Comparison of ENCODE assay signal across 8 mouse cellular contexts in genomic region chr1:74587233-74587772, GRCm38 (mm10). TPM values are rescaled to one million over a fixed set of nuclear protein-coding genes. Genes with fewer than 3 reads are reported as not detected.
A peak's percentile ranks its signal among the peaks of the same experiment; 100 is the strongest.
DNase-seq lines count a peak whose midpoint lies in the region; ATAC-seq and TF ChIP-seq lines count a peak whose summit lies in the region.

No protein-coding gene starts in this region.

- H3K4me1 ChIP-seq in bone marrow, adult 2 months (ENCODE audit: control insufficient read depth, insufficient read depth, low read length): peaks cover 1% of the 10 kb centered on the region
- H3K4me1 ChIP-seq in forebrain, embryonic 14.5 days (ENCODE audit: control insufficient read depth, insufficient read depth, low read length): peaks cover 10% of the 10 kb centered on the region; the same call in 1 of the 2 replicates
- peaks cover 41% of the 10 kb centered on the region for H3K4me1 ChIP-seq in liver, embryonic 12.5 days
- no peaks in the 10 kb centered on the region for H3K4me1 ChIP-seq in stomach, postnatal 0 days (replicated peaks; ENCODE audit: control insufficient read depth, insufficient read depth)

- TF ChIP-seq POLR2A in bone marrow, adult 2 months (IDR thresholded peaks at IDR 0.05; ENCODE audit: borderline replicate concordance, control insufficient read depth, low read depth, low read length): no peak

- no peak for TF ChIP-seq EP300 in stomach, postnatal 0 days (optimal IDR thresholded peaks at IDR 0.05)

- peak overlapping the region; percentile 88 for H3K4me2 ChIP-seq in forebrain, embryonic 14.5 days (ENCODE audit: low read length)
- H3K4me2 ChIP-seq in liver, embryonic 12.5 days: peak overlapping the region; percentile 98
- peak overlapping the region; percentile 81 for H3K4me2 ChIP-seq in stomach, postnatal 0 days (replicated peaks; ENCODE audit: low read depth)

- H3K4me3 ChIP-seq in layer of hippocampus, adult 2 months: peak overlapping the region; percentile 84
- peak overlapping the region; percentile 93 for H3K4me3 ChIP-seq in bone marrow, adult 2 months (replicated peaks; ENCODE audit: control insufficient read depth, low read depth, low read length)
- peak overlapping the region; percentile 70 for H3K4me3 ChIP-seq in forebrain, embryonic 14.5 days (ENCODE audit: low read depth, low read length)
- H3K4me3 ChIP-seq in liver, embryonic 12.5 days: peak overlapping the region; percentile 79
- peak overlapping the region; percentile 75 for H3K4me3 ChIP-seq in stomach, postnatal 0 days (ENCODE audit: low read depth, low read length)

- peak overlapping the region; percentile 97 for H3K27ac ChIP-seq in layer of hippocampus, adult 2 months
- peak overlapping the region; percentile 73 for H3K27ac ChIP-seq in bone marrow, adult 2 months (ENCODE audit: control insufficient read depth, insufficient read depth, low read depth, low read length, poor library complexity)
- H3K27ac ChIP-seq in forebrain, embryonic 14.5 days (ENCODE audit: low read depth, low read length): peak overlapping the region; percentile 89
- H3K27ac ChIP-seq in liver, embryonic 12.5 days: peak overlapping the region; percentile 87
- H3K27ac ChIP-seq in stomach, postnatal 0 days (replicated peaks): peak overlapping the region; percentile 82

- WGBS in bone marrow, adult 2 months: under 1% methylated on average over 24 of the region's 24 CpGs
- under 1% methylated on average over 24 of the region's 24 CpGs for WGBS in forebrain, embryonic 14.5 days
- WGBS in liver, embryonic 12.5 days (ENCODE audit: insufficient replicate concordance): 1% methylated on average over 24 of the region's 24 CpGs
- WGBS in stomach, postnatal 0 days: 0% methylated on average over 24 of the region's 24 CpGs

- H3K9me3 ChIP-seq in forebrain, embryonic 14.5 days (replicated peaks; ENCODE audit: control insufficient read depth, low read length): no peaks in the 10 kb centered on the region
- H3K9me3 ChIP-seq in liver, embryonic 12.5 days (replicated peaks): no peaks in the 10 kb centered on the region
- no peaks in the 10 kb centered on the region for H3K9me3 ChIP-seq in stomach, postnatal 0 days (ENCODE audit: control insufficient read depth, low read length)

- H3K27me3 ChIP-seq in forebrain, embryonic 14.5 days (replicated peaks; ENCODE audit: control insufficient read depth, insufficient read depth, low read length): no peaks in the 10 kb centered on the region
- no peaks in the 10 kb centered on the region for H3K27me3 ChIP-seq in liver, embryonic 12.5 days (replicated peaks)
- no peaks in the 10 kb centered on the region for H3K27me3 ChIP-seq in stomach, postnatal 0 days (ENCODE audit: control insufficient read depth, insufficient read depth, low read length)

- no peak for DNase-seq in layer of hippocampus, adult 2 months (ENCODE audit: low spot score in 2 of 2)
- DNase-seq in layer of hippocampus, adult 8-10 months (ENCODE audit: low spot score in 2 of 2): no peak
- DNase-seq in forebrain, embryonic 14.5 days (ENCODE audit: low spot score): no peak
- DNase-seq in stomach, postnatal 0 days (ENCODE audit: low spot score): no peak
- no peak for DNase-seq in adrenal gland, postnatal 25 days
- DNase-seq in thymus, postnatal 10 days (ENCODE audit: low spot score in 2 of 2): no peak

- H3K9ac ChIP-seq in forebrain, embryonic 14.5 days (ENCODE audit: low read length): peak overlapping the region; percentile 91
- peak overlapping the region; percentile 80 for H3K9ac ChIP-seq in liver, embryonic 12.5 days
- peak overlapping the region; percentile 73 for H3K9ac ChIP-seq in stomach, postnatal 0 days (ENCODE audit: low read length)

- H3K36me3 ChIP-seq in forebrain, embryonic 14.5 days (ENCODE audit: control insufficient read depth, insufficient read depth, low read length): peaks cover 35% of the 10 kb centered on the region
- peaks cover 51% of the 10 kb centered on the region for H3K36me3 ChIP-seq in liver, embryonic 12.5 days
- H3K36me3 ChIP-seq in stomach, postnatal 0 days (ENCODE audit: control insufficient read depth, insufficient read depth, low read length): peaks cover 4% of the 10 kb centered on the region; the same call in 1 of the 2 replicates

- ATAC-seq in forebrain, embryonic 14.5 days: no peak; the same call in 1 of the 2 replicates
- no peak for ATAC-seq in liver, embryonic 12.5 days
- ATAC-seq in stomach, postnatal 0 days (ENCODE audit: low FRiP score, low TSS enrichment): no peak

- TF ChIP-seq CTCF in layer of hippocampus, adult 2 months (conservative IDR thresholded peaks at IDR 0.05): no peak
- no peak for TF ChIP-seq CTCF in bone marrow, adult 2 months (IDR thresholded peaks at IDR 0.05; ENCODE audit: control insufficient read depth, insufficient read depth, low read length)
- no peak for TF ChIP-seq CTCF in stomach, postnatal 0 days (IDR thresholded peaks at IDR 0.05; ENCODE audit: low read depth)

RNA-seq across cellular contexts. Expression of gene Zfp142, which starts 0.7 kb away (rescaled TPM):
- total RNA-seq in layer of hippocampus, adult 2 months (2021): 10 to 100 TPM; 30.7 to 30.8 TPM
- total RNA-seq in layer of hippocampus, adult 8-10 months (2022): 10 to 100 TPM; 28.4 to 36.8 (median 31.7) TPM
- 6.8 and 12.0 TPM in 2 replicates for polyA plus RNA-seq in bone marrow, adult 2 months (2011; ENCODE audit: insufficient read depth, insufficient read length, low replicate concordance, missing spikeins)
- polyA plus RNA-seq in forebrain, embryonic 14.5 days (2014; fragmentation: Nextera tagmentation; extraction: Ambion mirVana): 5.4 and 8.0 TPM in 2 replicates
- polyA plus RNA-seq in liver, embryonic 12.5 days (2016; fragmentation: Nextera tagmentation; extraction: Ambion mirVana): 3.8 and 3.9 TPM in 2 replicates
- 1.9 and 2.1 TPM in 2 replicates for polyA plus RNA-seq in stomach, postnatal 0 days (2015; fragmentation: Nextera tagmentation; extraction: Ambion mirVana)
- 15.7 and 17.7 TPM in 2 replicates for total RNA-seq in adrenal gland, postnatal 25 days (2021)

RNA-seq across cellular contexts. Expression of gene Bcs1l, which starts 0.8 kb away (rescaled TPM):
- 10 to 100 TPM; 23.7 to 24.8 TPM for total RNA-seq in layer of hippocampus, adult 2 months (2021)
- total RNA-seq in layer of hippocampus, adult 8-10 months (2022): 10 to 100 TPM; 20.3 to 25.2 (median 23.4) TPM
- 5.7 and 7.8 TPM in 2 replicates for polyA plus RNA-seq in bone marrow, adult 2 months (2011; ENCODE audit: insufficient read depth, insufficient read length, low replicate concordance, missing spikeins)
- polyA plus RNA-seq in forebrain, embryonic 14.5 days (2014; fragmentation: Nextera tagmentation; extraction: Ambion mirVana): 26.0 and 27.7 TPM in 2 replicates
- 16.2 and 16.3 TPM in 2 replicates for polyA plus RNA-seq in liver, embryonic 12.5 days (2016; fragmentation: Nextera tagmentation; extraction: Ambion mirVana)
- polyA plus RNA-seq in stomach, postnatal 0 days (2015; fragmentation: Nextera tagmentation; extraction: Ambion mirVana): 8.6 and 9.6 TPM in 2 replicates
- total RNA-seq in adrenal gland, postnatal 25 days (2021): 30.3 and 30.8 TPM in 2 replicates

RNA-seq across cellular contexts. Expression of gene Rnf25, which starts 13.9 kb away (rescaled TPM):
- 10 to 100 TPM; 67.7 to 71.5 TPM for total RNA-seq in layer of hippocampus, adult 2 months (2021)
- 10 to 100 TPM; 62.0 to 85.5 (median 67.7) TPM for total RNA-seq in layer of hippocampus, adult 8-10 months (2022)
- 22.5 and 33.6 TPM in 2 replicates for polyA plus RNA-seq in bone marrow, adult 2 months (2011; ENCODE audit: insufficient read depth, insufficient read length, low replicate concordance, missing spikeins)
- polyA plus RNA-seq in forebrain, embryonic 14.5 days (2014; fragmentation: Nextera tagmentation; extraction: Ambion mirVana): 15.4 and 15.8 TPM in 2 replicates
- polyA plus RNA-seq in liver, embryonic 12.5 days (2016; fragmentation: Nextera tagmentation; extraction: Ambion mirVana): 14.7 and 15.9 TPM in 2 replicates
- polyA plus RNA-seq in stomach, postnatal 0 days (2015; fragmentation: Nextera tagmentation; extraction: Ambion mirVana): 22.9 and 24.3 TPM in 2 replicates
- total RNA-seq in adrenal gland, postnatal 25 days (2021): 46.4 and 56.7 TPM in 2 replicates

RNA-seq across cellular contexts. Expression of gene Stk36, which starts 13.9 kb away (rescaled TPM):
- 1 to 10 TPM; 3.3 to 5.6 TPM for total RNA-seq in layer of hippocampus, adult 2 months (2021)
- 1 to 10 TPM; 3.5 to 8.0 (median 5.4) TPM for total RNA-seq in layer of hippocampus, adult 8-10 months (2022)
- 0.70 and 1.6 TPM in 2 replicates for polyA plus RNA-seq in bone marrow, adult 2 months (2011; ENCODE audit: insufficient read depth, insufficient read length, low replicate concordance, missing spikeins)
- 19.7 and 23.0 TPM in 2 replicates for polyA plus RNA-seq in forebrain, embryonic 14.5 days (2014; fragmentation: Nextera tagmentation; extraction: Ambion mirVana)
- 0.75 and 1.2 TPM in 2 replicates for polyA plus RNA-seq in liver, embryonic 12.5 days (2016; fragmentation: Nextera tagmentation; extraction: Ambion mirVana)
- polyA plus RNA-seq in stomach, postnatal 0 days (2015; fragmentation: Nextera tagmentation; extraction: Ambion mirVana): 1.1 and 1.3 TPM in 2 replicates
- total RNA-seq in adrenal gland, postnatal 25 days (2021): 3.7 and 4.2 TPM in 2 replicates

RNA-seq across cellular contexts. Expression of gene Usp37, which starts 43.2 kb away (rescaled TPM):
- total RNA-seq in layer of hippocampus, adult 2 months (2021): 10 to 100 TPM; 22.9 to 23.4 TPM
- total RNA-seq in layer of hippocampus, adult 8-10 months (2022): 10 to 100 TPM; 22.1 to 31.4 (median 24.3) TPM
- 8.7 and 10.1 TPM in 2 replicates for polyA plus RNA-seq in bone marrow, adult 2 months (2011; ENCODE audit: insufficient read depth, insufficient read length, low replicate concordance, missing spikeins)
- polyA plus RNA-seq in forebrain, embryonic 14.5 days (2014; fragmentation: Nextera tagmentation; extraction: Ambion mirVana): 28.6 and 35.9 TPM in 2 replicates
- polyA plus RNA-seq in liver, embryonic 12.5 days (2016; fragmentation: Nextera tagmentation; extraction: Ambion mirVana): 19.2 and 19.9 TPM in 2 replicates
- 7.7 and 8.3 TPM in 2 replicates for polyA plus RNA-seq in stomach, postnatal 0 days (2015; fragmentation: Nextera tagmentation; extraction: Ambion mirVana)
- 16.5 and 25.3 TPM in 2 replicates for total RNA-seq in adrenal gland, postnatal 25 days (2021)
